Mouse (Mus musculus) adrenal gland, adult (tissue): Measurements from ENCODE around the gene Lce1g.

Experiments used
- DNase-seq, 2 experiments: peaks; one replicate each; pipeline ENCODE4 v3.0.0; 2022 to 2023; ENCODE audit warnings: low spot score in 1 of 2; ENCODE audit not compliant: inconsistent age in 2 of 2

Lce1g gene

DNA sequence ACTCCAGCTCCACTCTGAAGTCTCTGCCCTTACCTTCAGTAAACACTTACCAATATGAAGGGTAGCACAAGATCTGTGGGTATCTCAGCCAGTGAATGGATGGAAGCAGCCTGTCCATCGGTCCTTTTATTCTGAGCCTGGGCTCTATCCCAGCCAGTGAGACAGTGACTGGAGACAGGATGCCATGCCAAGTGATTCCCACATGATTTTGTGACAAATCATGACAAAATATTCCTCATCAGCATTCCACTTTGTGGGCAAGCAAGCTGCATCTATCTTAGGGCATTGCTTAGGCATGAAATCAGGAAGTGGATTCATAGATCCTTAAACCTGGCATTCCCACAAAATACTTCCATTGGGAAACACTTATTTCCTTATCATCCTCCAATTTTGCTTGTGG, at the start of gene Lce1g:
TSS of gene Lce1g (minus strand) at position 101 of the 400 bp plus-strand sequence.
- DNase-seq = no peak

DNA sequence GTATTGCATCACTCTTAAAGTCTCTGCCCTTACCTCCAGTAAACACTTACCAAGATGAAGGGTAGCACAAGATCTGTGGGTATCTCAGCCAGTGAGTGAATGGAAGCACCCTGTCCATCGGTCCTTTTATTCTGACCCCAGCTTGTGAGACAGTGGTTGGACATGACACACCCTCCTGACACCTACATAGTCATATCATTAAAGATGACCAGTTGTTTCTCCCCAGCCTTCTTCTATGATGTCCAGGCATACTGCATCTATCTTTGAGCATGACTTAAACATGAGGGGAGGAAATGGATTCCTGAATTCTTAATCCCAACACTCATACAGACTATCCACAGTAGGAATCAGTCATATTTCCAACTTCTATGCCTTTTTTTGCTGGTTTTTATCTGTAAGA, 38.3 kb upstream of the Lce1g start, which contains the start of gene Lce1j:
TSS of gene Lce1j (minus strand) at position 101 of the 400 bp plus-strand sequence.
- no peak for DNase-seq

DNA sequence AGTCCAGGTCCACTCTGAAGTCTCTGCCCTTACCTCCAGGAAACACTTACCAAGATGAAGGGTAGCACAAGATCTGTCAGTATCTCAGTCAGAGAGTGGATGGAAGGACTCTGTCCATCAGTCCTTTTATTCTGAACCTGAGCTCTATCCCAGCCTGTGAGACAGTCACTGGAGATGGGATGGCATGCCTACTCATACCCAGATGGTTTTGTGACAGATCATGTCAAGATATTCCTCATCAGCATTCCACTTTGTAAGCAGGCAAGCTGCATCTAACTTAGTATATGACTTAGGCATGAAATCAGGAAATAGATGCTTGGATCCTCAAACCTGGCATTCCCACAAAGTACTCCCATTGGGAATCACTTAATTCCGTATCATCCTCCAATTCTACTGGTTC, 26.7 kb upstream of the Lce1g start, which contains the start of gene Lce1i:
TSS of gene Lce1i (minus strand) at position 101 of the 400 bp plus-strand sequence.
- DNase-seq = no peak

GRCm38 (mm10) chr3:92771573-92771972, 19.4 kb upstream of the Lce1g start:
- DNase-seq = peak in 1 of 2 experiments; percentile 40

DNA sequence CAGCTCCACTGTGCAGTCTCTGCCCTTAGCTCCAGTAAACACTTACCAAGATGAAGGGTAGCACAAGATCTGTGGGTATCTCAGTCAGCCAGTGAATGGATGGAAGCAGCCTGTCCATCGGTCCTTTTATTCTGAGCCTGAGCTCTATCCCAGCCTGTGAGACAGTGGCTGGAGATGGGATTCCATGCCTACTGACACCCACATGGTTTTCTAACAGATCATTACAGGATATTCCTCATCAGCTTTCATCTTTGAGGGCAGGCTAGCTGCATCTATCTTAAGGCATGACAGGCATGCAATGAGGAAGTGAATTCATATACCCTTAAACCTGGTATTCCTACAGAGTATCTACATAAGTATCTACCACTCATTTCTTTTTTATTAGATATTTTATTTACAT, 12.8 kb upstream of the Lce1g start, which contains the start of gene Lce1h:
TSS of gene Lce1h (minus strand) at position 101 of the 400 bp plus-strand sequence.
- DNase-seq = no peak

GRCm38 (mm10) chr3:92753197-92753596, 1.1 kb upstream of the Lce1g start:
- DNase-seq = no peak

DNA sequence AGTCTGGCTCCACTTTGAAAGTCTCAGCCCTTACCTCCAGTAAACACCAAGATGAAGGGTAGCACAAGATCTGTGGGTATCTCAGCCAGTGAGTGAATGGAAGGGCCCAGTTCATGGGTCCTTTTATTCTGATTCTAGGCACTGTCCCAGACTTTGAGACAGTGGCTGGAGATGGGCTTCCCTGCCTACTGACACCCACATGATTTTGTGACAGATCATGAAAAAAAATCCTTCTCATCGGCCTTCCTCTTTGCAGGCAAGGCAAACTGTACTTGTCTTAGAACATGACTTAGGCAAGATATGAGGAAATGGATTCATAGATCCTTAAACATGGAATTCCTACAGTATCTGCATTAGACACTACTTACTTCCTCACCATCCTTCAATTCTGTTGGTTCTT, 13.1 kb downstream of the Lce1g start, which contains the start of gene Gm38119:
TSS of gene Gm38119 (minus strand) at position 101 of the 400 bp plus-strand sequence.
- DNase-seq = no peak

DNA sequence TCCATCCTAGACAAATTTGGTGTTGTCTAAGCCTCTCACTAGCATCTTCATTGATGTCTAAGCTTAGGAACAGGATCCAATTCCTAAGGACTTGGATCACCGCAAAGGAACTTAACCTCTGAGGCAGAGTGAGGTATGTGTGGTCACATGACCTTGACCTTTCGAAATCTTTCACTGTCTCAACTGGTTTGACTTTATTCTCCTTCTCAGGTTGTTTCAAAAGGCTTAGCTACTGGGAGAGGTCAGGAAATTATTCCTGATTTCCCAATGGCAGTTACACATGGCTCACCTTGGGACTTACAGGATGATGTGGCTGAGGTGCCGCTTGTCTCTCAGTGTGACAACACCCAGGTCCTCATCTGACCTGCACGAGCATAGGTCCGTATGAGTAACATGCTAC, 29.5 kb downstream of the Lce1g start:
- no peak for DNase-seq

GRCm38 (mm10) chr3:92720250-92720649, 31.9 kb downstream of the Lce1g start, which contains the start of gene Lce1f:
Gene Lce1f (minus strand): TSS chr3:92720350.
- no peak for DNase-seq

DNA sequence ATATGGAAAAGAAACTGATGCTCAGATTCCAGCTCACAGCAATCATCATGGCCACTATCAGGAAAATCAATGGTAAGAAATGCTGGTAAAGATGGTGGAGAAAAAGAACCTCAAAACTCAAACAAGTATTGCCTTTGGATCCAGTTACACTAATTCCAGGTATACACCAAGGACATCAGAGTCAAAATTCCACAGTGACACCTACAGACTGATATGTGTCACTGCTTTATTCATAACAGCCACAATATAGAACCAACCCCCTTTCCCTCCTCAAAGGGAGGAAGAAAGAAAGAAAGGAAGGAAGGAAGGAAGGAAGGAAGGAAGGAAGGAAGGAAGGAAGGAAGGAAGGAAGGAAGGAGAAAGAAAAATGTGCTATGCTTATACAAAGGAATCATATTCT, 37.0 kb downstream of the Lce1g start:
- DNase-seq = no peak

DNA sequence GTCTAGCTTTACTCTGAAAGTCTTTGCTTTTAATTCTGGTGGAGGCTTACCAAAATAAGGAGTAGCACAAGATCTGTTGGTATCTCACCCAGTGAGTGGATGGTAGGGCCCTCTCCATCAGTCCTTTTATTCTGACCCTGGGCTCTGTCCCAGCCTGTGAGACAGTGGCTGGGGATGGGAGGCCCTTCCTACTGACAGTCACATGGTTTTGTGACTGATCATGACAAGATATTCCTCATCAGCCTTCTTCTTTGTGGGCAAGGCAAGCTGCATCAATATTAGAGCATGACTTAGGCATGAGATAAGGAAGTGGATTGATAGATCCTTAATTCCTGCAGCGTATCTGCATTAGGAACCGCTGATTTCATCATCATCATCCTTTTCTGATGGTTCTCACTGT, 43.2 kb downstream of the Lce1g start, which contains the start of gene Lce1e:
TSS of gene Lce1e (minus strand) at position 101 of the 400 bp plus-strand sequence.
- no peak for DNase-seq
